Mouse (Mus musculus) gastrocnemius, adult 18-20 months (tissue): ENCODE data around the gene Ppp2r5b. TPM values are rescaled to one million over a fixed set of nuclear protein-coding genes. Genes with fewer than 3 reads are reported as not detected.

Source experiments
- DNase-seq: peaks from one replicate; pipeline ENCODE4 v3.0.0; 2021; ENCODE audit warnings: low spot score
- long read RNA-seq, 2 experiments: library from polyadenylated mRNA; stranded (forward); transcript quantifications; one replicate each; pipeline ENCODE4 v2.0.0; 2021
- total RNA-seq, 2 experiments: library from RNA; stranded (reverse); gene quantifications; 2 replicates each; pipeline ENCODE4 v1.2.3; 2021

The Ppp2r5b gene
- 10 to 100 TPM; 34.9 to 38.2 TPM for total RNA-seq
- long read RNA-seq, experiment 1, transcript Ppp2r5b-201 (14 exons, 2,742 nt): major isoform, 100 of 115 reads
- long read RNA-seq, experiment 1, partial matches to known transcripts: 2 of 115 reads
- long read RNA-seq, experiment 1, other reads (novel, unspliced or antisense): 13 of 115 reads
- long read RNA-seq, experiment 2, transcript Ppp2r5b-201 (14 exons, 2,742 nt): major isoform, 58 of 74 reads
- long read RNA-seq, experiment 2, partial matches to known transcripts: 4 of 74 reads
- long read RNA-seq, experiment 2, other reads (novel, unspliced or antisense): 12 of 74 reads

- peak; percentile 97 for DNase-seq
Observed at GRCm38 (mm10) chr19:6235084-6236052, at the start of gene Ppp2r5b. Ppp2r5b (minus strand) TSS chr19:6235872.

- DNase-seq: no peak
Observed at GRCm38 (mm10) chr19:6285226-6285625, 49.6 kb upstream of the Ppp2r5b start.

- DNase-seq: no peak
Observed at GRCm38 (mm10) chr19:6284502-6284901, 48.8 kb upstream of the Ppp2r5b start.

- DNase-seq: no peak
Observed at GRCm38 (mm10) chr19:6283001-6283400, 47.3 kb upstream of the Ppp2r5b start.

- DNase-seq: no peak
Observed at GRCm38 (mm10) chr19:6281122-6282020, 45.7 kb upstream of the Ppp2r5b start.

GRCm38 (mm10) chr19:6280554-6280953 lies 44.9 kb upstream of the Ppp2r5b start:
- DNase-seq: no peak

- no peak for DNase-seq
Observed at GRCm38 (mm10) chr19:6279481-6280144, 43.9 kb upstream of the Ppp2r5b start.

- DNase-seq: no peak
Observed at GRCm38 (mm10) chr19:6278439-6279073, 42.9 kb upstream of the Ppp2r5b start.

GRCm38 (mm10) chr19:6277661-6278438 lies 42.2 kb upstream of the Ppp2r5b start:
- peak; percentile 88 for DNase-seq

GRCm38 (mm10) chr19:6276426-6277421 lies 41.1 kb upstream of the Ppp2r5b start, which contains the start of gene Ehd1:
Ehd1 (plus strand) TSS chr19:6276725.
- DNase-seq: peak; percentile 98

GRCm38 (mm10) chr19:6275740-6276389 lies 40.2 kb upstream of the Ppp2r5b start:
- peak; percentile 37 for DNase-seq

GRCm38 (mm10) chr19:6273998-6274608 lies 38.4 kb upstream of the Ppp2r5b start:
- DNase-seq: peak; percentile 32

- DNase-seq: no peak
Observed at GRCm38 (mm10) chr19:6273592-6273991, 37.9 kb upstream of the Ppp2r5b start.

- DNase-seq: peak; percentile 50
Observed at GRCm38 (mm10) chr19:6272738-6273137, 37.1 kb upstream of the Ppp2r5b start.

- no peak for DNase-seq
Observed at GRCm38 (mm10) chr19:6272053-6272452, 36.4 kb upstream of the Ppp2r5b start.

- DNase-seq: no peak
Observed at GRCm38 (mm10) chr19:6271206-6271605, 35.5 kb upstream of the Ppp2r5b start.

GRCm38 (mm10) chr19:6270661-6271060 lies 35.0 kb upstream of the Ppp2r5b start:
- DNase-seq: no peak
